Mouse (Mus musculus) leukemia stem cell, adult 10-12 weeks (primary cell): ENCODE data around the gene Fbxw9. TPM values are rescaled to one million over a fixed set of nuclear protein-coding genes. Genes with fewer than 3 reads are reported as not detected.

Source experiments
- polyA plus RNA-seq: library from polyadenylated mRNA; stranded (reverse); fragments of >175 nt; gene quantifications from 2 replicates; pipeline ENCODE4 v1.2.3, GENCODE M21; 2012; ENCODE audit warnings: low replicate concordance

Gene Fbxw9
- 8.5 and 14.5 TPM in 2 replicates for polyA plus RNA-seq

DNA sequence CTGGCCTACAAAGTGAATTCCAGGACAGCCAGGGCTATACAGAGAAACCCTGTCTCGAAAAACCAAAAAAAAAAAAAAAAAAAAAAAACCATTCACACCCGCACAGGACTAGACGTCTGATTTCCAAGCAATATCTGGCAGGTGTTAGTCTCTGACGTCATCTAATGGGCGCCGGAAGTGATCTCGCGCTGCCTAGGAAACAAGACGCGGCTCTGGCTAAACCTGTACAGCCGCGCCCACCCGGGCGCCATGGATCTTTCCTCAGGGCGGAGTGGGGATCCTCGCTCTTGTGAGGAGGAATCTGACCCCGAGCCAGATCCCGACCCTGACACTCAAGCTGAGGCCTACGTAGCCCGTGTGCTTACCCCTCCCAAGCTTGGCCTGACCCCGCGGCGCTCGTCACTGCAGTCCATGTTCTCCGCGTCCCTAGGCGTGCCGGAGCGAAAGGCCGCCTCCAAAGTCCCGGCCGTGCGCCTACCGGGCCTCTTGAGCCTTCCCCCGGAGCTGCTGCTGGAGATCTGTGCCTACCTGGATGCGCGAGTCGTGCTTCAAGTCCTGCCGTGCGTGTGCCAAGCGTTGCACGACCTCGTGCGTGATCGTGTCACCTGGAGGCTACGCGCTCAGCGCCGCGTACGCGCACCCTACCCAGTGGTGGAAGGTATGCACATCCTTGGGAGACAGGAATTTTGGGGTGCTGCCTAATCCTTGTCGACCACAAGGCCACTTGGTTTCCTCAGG, at the start of gene Fbxw9:
TSS of gene Fbxw9 (plus strand) at position 177 of the 738 bp plus-strand sequence.

DNA sequence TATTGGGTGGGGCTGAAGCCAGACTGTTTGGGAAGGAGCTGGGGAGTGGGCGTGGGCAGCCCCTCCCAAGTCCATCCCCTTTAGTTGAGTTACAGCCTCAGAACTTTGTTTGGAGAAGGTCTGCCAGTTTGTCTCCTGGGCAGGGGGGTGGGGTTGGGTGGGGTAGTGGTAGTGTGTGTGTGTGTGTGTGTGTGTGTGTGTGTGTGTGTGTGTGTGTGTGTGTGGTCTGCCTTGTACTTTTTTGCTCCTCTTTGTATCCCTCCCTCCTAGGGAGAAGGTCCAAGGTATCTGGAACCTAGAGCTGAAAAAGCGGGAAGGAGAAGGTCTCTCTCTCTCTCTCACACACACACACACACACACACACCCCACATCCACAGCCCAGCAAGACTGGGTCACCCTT, 45.4 kb upstream of the Fbxw9 start, which contains the start of gene Best2:
TSS of gene Best2 (minus strand) at position 101 of the 400 bp plus-strand sequence.

GRCm38 (mm10) chr8:85025098-85025932, 34.5 kb upstream of the Fbxw9 start, which contains the start of gene Asna1:
Asna1 (minus strand) TSS chr8:85025281.

GRCm38 (mm10) chr8:85026670-85027515, 33.0 kb upstream of the Fbxw9 start, which contains the start of gene Trir:
Trir (plus strand) TSS chr8:85026823.

GRCm38 (mm10) chr8:85036718-85037365, 23.0 kb upstream of the Fbxw9 start, which contains the start of gene Tnpo2:
Tnpo2 (plus strand) TSS chr8:85036915.

GRCm38 (mm10) chr8:85067982-85068381, 8.1 kb downstream of the Fbxw9 start, which contains the start of gene Gm5741:
Gm5741 (minus strand) TSS chr8:85067982.

GRCm38 (mm10) chr8:85071514-85072281, 11.8 kb downstream of the Fbxw9 start, which contains the start of gene Dhps:
Dhps (plus strand) TSS chr8:85071757.

GRCm38 (mm10) chr8:85080532-85081215, 20.8 kb downstream of the Fbxw9 start, which contains the start of gene Wdr83os:
Wdr83os (plus strand) TSS chr8:85080740.

GRCm38 (mm10) chr8:85081216-85081555, 21.3 kb downstream of the Fbxw9 start, which contains the start of gene Wdr83:
Wdr83 (minus strand) TSS chr8:85081306.

GRCm38 (mm10) chr8:85083108-85083813, 23.4 kb downstream of the Fbxw9 start, which contains the start of gene Man2b1:
Man2b1 (plus strand) TSS chr8:85083270.

Other genes with a start within 250 kb of the Fbxw9 start
- 1.6 and 2.0 TPM in 2 replicates for gene Dand5, start 237.2 kb upstream of the Fbxw9 start, polyA plus RNA-seq
- gene Gadd45gip1, start 228.5 kb upstream of the Fbxw9 start, polyA plus RNA-seq, result 50.6 and 92.7 TPM in 2 replicates
- 1,135 and 1,429 TPM in 2 replicates for gene Rad23a, start 219.4 kb upstream of the Fbxw9 start, polyA plus RNA-seq
- gene Calr, start 213.1 kb upstream of the Fbxw9 start, polyA plus RNA-seq, result 243 and 806 TPM in 2 replicates
- 41.5 and 103 TPM in 2 replicates for gene Farsa, start 203.1 kb upstream of the Fbxw9 start, polyA plus RNA-seq
- 58.0 and 82.4 TPM in 2 replicates for gene Syce2, start 187.9 kb upstream of the Fbxw9 start, polyA plus RNA-seq
- gene Gcdh, start 166.1 kb upstream of the Fbxw9 start, polyA plus RNA-seq, result 47.9 and 84.2 TPM in 2 replicates
- gene Klf1, start 158.1 kb upstream of the Fbxw9 start, polyA plus RNA-seq, result 1,095 and 1,669 TPM in 2 replicates
- gene Dnase2a, start 151.5 kb upstream of the Fbxw9 start, polyA plus RNA-seq, result 14.5 and 50.4 TPM in 2 replicates
- 0.66 and 1.1 TPM in 2 replicates for gene Mast1, start 122.7 kb upstream of the Fbxw9 start, polyA plus RNA-seq
- not detected in 2 replicates for gene Rtbdn, start 113.1 kb upstream of the Fbxw9 start, polyA plus RNA-seq
- not detected in 2 replicates for gene Gm49661, start 90.6 kb upstream of the Fbxw9 start, polyA plus RNA-seq
- gene Prdx2, start 90.5 kb upstream of the Fbxw9 start, polyA plus RNA-seq, result 98.3 and 368 TPM in 2 replicates
- 523 and 1,249 TPM in 2 replicates for gene Rnaseh2a, start 90.3 kb upstream of the Fbxw9 start, polyA plus RNA-seq
- 244 and 401 TPM in 2 replicates for gene Junb, start 81.3 kb upstream of the Fbxw9 start, polyA plus RNA-seq
- gene Hook2, start 69.5 kb upstream of the Fbxw9 start, polyA plus RNA-seq, result 8.4 and 10.8 TPM in 2 replicates
- 0.15 TPM in 1 of 2 replicates, not detected in the other for gene Best2, start 45.5 kb upstream of the Fbxw9 start, polyA plus RNA-seq
- gene Asna1, start 34.8 kb upstream of the Fbxw9 start, polyA plus RNA-seq, result 115 and 306 TPM in 2 replicates
- 189 and 354 TPM in 2 replicates for gene Trir, start 33.2 kb upstream of the Fbxw9 start, polyA plus RNA-seq
- 9.4 and 25.7 TPM in 2 replicates for gene Tnpo2, start 23.1 kb upstream of the Fbxw9 start, polyA plus RNA-seq
- gene Gm5741, start 7.9 kb downstream of the Fbxw9 start, polyA plus RNA-seq, result not detected in 2 replicates
- gene Dhps, start 11.7 kb downstream of the Fbxw9 start, polyA plus RNA-seq, result 54.9 and 75.7 TPM in 2 replicates
- gene Wdr83os, start 20.7 kb downstream of the Fbxw9 start, polyA plus RNA-seq, result 2.5 and 39.0 TPM in 2 replicates
- gene Wdr83, start 21.3 kb downstream of the Fbxw9 start, polyA plus RNA-seq, result 6.1 and 19.9 TPM in 2 replicates
- 2.8 and 9.6 TPM in 2 replicates for gene Man2b1, start 23.2 kb downstream of the Fbxw9 start, polyA plus RNA-seq
- gene Zfp791, start 63.0 kb downstream of the Fbxw9 start, polyA plus RNA-seq, result 0.08 TPM in 1 of 2 replicates, not detected in the other
- not detected in 2 replicates for gene Cks1brt, start 91.9 kb downstream of the Fbxw9 start, polyA plus RNA-seq
- gene Olfr371, start 165.9 kb downstream of the Fbxw9 start, polyA plus RNA-seq, result not detected in 2 replicates
- gene Orc6, start 239.6 kb downstream of the Fbxw9 start, polyA plus RNA-seq, result 1.2 and 8.4 TPM in 2 replicates
- 0.91 and 9.3 TPM in 2 replicates for gene Vps35, start 239.7 kb downstream of the Fbxw9 start, polyA plus RNA-seq